Mouse (Mus musculus): Measurements from ENCODE around the gene Pif1. TPM values are rescaled to one million over a fixed set of nuclear protein-coding genes. Genes with fewer than 3 reads are reported as not detected.
A peak's percentile ranks its signal among the peaks of the same experiment; 100 is the strongest.

The Pif1 gene
- polyA plus RNA-seq, 1 experiment from 2014 or later = 17.4 TPM

DNA sequence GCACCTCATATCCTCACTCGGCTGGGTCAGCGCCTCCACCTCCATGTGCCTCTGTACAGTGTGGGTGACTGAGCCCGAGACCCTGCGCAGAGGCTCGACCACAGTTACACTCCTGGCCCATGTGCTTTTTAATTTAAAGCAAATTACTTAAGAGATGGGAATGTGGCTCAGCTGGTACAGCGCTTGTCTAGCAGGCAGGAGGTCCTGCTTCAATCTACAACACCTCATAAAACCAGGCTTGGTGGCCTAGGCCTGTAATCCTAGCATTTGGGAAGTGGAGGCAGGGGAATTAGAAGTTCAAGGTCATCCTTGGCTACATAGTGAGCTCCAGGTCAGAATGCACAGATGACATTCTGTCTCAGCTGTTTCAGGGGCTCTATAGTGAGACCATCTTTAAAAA, 28.2 kb upstream of the Pif1 start:
- DNase-seq (ENCODE audit: low spot score) = no peak

DNA sequence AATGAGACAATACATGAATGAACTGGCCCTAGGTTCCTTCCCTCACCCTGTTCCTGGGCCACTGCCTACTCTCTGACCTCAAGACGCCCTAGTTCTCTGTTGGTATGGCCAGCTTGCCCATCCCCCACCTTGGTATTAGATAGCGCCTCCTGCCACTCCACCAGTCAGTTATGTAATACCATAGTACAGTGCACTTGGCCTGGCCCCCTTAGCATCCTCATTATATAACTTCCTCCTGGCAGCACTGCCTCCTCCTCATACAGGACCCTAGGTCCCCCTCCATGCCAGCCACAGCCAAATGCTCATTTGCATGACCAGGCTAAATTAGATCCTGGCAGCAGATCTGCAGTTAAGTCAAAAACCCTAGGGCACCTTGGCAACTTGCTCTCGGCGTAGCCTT, 25.9 kb upstream of the Pif1 start:
- no peak for DNase-seq (ENCODE audit: low spot score)

DNA sequence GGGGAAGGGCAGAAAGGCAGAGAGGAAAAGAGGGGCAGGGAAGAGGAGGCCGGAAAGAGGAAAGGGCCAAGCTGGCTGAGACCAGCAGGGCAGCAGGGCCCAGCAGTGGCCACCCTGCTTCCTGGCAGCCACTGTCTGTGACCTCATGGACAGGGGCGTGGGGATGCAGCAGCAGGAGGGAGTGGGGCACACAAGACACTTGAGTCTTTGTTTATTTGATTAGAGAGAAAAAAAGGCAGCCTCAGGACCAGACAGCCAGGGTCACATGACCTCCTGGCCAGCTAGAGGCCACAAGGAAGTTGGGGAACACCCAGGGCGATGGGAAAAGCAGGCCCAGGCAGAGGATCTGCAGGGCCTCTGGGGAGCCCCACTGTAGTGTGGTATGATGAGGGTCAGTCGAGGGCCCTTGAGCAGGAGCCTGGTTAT, 24.9 kb upstream of the Pif1 start:
- no peak for DNase-seq (ENCODE audit: low spot score)

DNA sequence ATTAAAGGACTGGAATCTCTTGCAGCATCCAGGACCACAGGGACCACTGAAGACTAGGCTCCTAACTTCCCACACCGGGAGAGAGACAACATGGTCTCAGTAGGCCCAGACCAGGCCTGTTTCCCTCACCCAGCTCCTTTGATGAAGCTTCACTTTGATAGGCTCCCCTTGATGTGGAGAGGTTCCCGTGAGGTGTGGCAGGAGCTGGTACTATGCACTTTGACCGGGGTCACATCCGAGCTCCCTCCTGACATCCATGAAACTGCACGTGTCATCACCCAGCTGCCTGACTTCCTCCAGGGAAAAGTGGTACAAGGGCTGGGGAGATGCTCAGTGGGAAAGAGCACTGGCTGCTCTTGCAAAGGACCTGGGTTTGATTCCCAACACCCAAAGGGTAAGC, 23.9 kb upstream of the Pif1 start:
- no peak for DNase-seq (ENCODE audit: low spot score)

DNA sequence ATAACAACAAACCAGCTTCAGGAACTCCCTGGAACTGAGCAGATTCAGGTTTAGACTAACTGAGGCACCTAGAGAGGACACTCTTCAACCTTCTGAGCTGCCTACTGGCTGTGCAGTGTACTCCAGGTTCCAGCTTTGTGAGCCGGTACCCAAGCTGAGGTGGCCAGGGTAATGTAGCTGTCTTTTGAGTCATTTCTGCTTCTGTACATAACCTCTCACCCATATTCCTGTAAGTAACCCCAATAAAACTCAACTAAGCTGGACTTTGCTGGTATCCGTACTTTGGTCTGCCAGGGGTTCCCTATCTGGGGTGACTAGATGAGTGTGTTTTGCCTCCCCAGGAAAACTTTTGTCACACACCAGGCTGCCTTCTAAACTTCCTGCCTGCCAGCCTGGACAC, 22.3 kb upstream of the Pif1 start:
- no peak for DNase-seq (ENCODE audit: low spot score)

DNA sequence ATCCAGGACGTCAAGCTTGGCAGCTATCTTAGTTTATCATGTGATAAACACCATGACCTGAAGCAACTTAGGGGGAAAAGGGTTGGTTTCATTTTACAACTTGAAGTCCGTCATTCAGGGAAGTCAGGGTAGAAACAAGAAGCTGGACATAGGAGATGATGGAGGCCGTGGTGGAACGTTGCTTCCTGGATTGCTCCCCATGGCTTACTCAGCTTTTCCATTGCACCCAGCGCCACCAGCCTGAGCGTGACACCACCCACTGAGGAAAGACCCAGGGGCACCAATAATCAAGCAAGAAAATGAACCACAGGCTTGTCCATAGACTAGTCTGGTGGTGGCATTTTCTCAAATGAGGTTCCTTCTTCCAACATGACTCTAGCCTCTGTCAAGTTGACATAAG, 18.2 kb upstream of the Pif1 start:
- no peak for DNase-seq (ENCODE audit: low spot score)

DNA sequence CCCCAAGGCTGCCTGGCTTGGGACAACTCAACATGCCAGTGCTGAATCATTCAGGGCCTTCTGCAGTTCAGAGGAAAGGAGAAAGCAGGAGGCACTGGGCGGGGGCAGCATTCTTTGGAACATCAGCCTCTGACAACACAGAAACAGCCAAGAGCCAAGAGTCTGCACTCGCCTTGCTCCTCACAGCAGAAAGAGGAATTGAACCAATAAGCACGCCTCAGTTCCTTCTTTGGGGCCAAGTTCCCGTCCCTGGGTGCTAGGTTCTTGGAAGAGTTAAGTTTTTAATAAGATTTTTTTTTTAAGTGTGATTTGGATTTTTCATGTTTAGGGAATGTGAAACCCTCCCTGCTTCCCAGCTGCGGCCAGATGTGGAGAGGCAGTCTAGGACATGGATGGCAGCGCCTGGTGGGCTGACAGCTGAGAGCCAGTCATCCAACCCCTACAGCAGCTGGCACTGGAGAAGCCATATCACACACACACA, 17.4 kb upstream of the Pif1 start:
- DNase-seq (ENCODE audit: low spot score) = no peak

DNA sequence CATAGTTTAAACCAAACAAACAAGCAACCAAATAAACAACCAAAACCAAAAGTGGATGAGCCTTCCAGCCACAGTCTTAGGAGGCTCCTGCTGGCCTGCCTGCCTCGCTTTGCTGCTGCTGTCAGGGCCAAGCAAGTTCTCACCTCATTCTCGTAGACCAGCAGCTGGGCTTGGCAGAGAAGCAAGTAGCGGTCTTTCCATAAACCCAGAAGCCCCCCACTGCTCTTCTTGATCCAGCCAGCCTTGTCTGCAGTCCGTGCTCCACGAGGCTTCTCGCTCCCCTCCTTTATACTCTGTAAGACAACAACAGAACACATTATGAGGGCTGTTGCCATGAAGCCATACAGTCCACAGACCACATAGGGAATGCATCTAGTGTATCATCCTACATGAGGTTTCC, 14.1 kb upstream of the Pif1 start:
- DNase-seq (ENCODE audit: low spot score) = no peak

DNA sequence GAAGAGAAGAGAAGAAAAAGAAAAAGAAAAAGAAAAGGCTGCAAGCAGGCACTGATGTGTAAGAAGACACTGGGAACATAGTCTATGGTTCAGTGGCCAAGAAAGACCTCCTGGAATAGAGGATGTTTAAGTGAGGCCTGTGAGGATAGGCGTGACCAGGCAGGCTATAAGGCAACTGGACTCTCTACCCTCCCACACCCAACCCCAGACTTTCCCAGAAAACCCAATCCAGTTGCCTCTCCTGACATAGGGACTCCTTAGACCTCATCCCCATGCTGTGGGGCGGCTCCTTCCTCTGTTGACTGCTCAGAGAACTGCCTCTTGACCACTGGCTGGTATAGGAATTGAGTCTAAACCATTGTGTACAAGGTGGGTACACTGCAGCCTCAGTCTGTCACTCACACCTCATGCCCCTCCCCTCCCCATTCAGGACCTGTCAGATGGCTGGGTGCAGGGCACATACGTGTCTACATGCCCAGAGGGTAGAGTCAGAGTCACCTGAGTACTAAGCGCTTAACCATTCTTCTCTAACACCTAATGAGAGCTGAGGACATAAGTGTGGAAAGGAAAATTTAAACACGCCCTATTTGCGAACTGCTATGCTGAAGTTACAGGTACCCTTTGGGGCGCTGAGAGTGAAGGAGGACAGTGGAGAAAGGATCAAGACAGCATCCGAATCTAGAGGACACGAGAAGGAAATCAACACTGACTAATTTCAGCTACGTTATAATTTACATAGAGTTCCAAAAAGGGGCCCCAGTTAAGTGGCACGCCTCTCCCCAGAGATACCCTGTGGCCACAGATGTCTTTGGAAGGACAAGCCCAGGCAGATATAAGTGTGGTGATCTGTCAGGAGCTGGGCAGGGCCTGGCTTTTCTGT, 12.2 kb upstream of the Pif1 start:
- no peak for DNase-seq (ENCODE audit: low spot score)

DNA sequence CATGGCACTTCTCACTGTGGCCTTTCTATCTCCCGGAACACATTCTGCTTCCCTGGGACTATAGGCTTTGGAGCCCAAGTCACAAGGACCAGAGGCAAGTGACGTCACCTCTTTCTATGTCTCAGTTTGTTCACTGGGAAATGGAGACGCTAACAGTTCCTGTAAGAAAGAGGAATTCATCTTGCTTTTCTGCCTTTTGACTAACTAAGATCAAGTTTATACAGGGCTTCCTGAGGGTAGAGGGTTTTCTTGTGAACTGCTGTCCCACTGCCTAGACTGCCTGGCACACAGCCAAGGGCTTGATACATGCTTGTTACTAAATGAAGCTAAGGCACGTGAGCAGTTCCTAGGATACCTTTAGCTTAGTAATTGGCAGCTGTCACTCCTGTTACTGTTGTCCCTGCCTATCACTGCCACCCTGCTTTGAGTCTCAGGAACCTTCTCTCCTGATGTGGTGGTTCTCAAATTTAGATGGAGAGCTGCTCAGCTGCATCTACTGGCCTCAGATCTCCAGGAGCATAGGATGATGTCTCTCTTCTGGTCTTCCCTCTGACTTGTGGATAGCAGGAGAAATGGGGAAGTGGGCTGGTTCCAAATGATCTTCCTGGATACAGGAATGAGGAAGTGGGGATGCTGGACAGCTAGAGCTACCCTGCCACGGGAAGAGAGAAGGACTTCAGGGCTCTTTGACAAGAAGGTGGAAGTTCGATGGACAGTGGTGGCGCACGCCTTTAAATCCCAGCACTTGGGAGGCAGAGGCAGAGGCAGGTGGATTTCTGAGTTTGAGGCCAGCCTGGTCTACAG, 11.4 kb upstream of the Pif1 start:
- DNase-seq (ENCODE audit: low spot score) = peak; percentile 4

DNA sequence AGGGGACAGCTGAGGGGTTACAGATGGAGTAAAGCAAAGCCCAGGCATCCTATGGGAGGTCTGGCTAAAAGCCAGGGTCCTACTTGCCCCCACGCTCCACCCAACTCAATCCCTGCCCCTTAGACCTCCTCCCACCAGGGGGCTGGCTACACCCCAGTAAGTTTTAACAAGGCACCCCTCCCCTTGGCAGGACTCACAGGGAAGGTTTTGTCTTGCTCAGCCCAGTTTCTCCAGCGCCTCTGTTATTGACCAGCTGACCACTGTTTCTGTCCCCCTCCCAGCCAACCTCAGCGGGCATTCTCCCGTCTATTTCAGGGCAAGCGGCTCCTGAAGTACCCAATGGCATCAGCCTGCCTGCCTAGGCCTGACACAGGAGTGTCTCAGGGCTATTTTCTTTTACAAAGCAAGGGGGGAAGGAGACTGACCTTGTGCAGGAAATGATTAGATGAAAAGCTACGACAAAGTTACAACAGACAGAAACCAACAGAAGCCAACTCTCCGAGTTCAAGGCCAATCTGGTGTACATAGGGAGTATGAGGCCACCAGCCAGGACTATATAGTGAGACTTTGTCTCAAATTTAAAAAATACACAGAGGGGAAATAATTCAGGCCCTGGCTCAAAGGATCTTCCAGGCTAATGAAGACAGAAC, 10.0 kb upstream of the Pif1 start:
- no peak for DNase-seq (ENCODE audit: low spot score)

DNA sequence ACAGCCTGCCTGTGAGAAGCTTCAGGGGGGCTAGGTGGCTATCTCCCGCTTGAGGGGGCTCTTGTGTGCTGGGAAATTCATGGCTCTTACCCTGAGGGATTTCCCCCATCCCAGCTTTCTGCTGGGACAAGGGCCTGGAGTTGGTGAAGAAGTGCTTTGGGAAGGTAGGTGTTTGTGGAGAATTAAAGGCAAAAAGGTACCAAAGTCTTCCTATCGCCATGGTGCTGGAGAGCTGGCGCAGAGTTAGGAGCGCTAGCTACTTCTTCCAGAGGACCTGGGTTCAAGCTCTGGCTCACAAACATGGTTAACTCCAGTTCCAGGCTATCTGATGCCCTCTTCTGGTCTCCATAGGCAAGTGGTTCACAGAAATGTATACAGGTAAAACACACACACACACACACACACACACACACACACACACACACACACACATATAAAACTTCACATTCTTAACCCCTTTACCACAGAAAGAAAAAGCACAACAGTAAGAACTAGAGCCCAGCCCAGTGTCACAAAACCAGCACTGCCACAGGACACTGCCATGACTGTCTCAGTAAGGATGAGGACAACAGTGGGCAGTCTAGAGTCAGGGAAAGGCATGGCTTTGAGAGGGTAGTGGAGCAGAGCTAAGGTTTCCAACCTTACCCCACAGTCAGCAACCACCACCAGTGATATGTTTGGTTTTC, 9.3 kb upstream of the Pif1 start:
- DNase-seq (ENCODE audit: low spot score) = no peak

DNA sequence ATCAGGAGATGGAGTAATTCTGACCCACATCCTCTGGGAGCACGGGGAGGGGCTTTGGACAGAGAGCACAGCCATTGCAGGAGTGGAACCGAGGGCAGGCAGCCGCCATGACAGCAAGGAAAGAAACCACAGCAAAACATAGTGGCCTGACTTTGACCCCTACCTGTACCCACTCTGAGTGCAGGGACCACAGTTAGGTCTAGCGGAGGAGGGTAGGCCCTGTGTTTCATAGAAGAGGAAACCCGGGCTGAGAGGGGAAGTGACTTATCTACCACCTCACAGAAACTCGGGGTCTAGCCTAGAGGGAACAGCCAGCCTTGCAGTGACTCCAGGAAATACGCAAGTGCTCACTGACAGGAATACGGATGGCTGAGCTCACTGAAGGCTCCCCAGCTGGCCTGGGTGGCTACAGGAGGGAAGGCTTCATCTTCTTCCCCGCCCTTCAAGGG, 8.1 kb upstream of the Pif1 start:
- DNase-seq (ENCODE audit: low spot score) = peak; percentile 64

DNA sequence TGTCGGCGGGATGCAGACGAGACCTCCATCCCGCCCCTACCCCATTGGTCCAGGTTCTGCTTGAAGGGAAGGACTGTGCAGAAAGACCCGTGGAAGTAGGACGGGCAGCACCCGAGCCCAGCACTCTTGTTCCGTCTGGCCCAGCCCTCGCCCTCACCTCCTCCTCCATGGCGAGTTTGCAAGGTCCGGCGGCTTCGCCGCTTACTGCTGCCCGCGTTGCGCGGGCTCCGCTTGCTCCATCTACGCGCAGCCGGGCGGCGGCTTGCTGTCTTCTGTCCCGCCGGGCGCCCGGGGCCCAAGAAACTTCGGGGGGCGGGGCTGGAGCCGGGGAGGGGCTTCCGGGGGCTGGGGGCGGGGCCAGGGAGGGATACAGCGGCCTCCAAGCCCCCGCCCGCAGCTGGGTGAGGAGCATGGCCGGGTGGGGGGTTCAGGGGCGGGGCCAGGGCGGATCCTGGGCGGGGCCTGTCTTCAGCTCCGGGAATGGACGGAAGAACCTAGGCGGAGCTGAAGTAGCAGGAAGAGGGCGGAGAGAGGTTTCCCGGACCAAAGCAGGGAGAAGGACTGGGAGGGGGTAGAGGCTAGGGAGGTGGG, 7.1 kb upstream of the Pif1 start, which contains the start of gene Plekho2:
Gene Plekho2 (minus strand): TSS at position 260 of the 591 bp plus-strand sequence.
- peak; percentile 96 for DNase-seq (ENCODE audit: low spot score)

DNA sequence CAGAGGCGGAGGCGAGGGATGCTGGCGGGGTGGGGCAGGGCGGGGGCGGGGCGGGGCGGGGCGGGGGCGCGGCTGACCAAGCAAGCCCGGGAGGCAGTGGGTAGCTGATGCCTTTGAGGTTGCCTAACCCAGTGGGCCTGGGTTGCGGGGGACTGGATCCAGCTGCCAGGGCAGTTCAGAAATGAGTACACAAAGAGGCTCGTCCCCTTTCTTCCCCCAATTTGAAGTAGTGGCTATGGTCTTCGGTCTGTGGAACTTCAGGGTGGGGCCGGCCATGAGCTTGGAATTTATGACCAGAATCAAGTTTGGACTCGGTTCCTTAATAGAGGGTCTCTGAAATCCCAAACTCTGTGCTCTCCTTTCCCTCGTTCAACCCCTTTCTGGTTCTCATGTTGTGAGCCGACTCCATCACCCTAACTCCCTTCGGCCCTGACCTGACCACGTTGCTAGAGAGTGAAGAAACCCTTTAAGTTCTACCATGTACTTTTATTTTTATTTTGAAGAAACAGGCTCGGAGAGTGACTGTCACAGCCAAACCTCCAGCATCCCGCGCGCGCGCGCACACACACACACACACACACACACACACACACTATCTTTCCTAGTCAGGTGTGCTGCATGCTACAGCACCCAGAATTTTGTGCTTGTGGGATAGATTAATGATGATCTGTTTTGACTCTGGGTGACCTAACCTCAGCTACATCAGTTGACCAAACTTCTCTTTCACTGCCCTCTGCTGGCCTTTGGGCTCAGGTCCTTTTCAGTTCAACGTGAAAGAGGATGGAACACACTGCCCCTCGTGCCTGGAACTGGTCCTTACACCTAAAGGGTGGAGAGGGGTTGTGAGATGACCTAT, 6.3 kb upstream of the Pif1 start:
- DNase-seq (ENCODE audit: low spot score) = peak; percentile 80

DNA sequence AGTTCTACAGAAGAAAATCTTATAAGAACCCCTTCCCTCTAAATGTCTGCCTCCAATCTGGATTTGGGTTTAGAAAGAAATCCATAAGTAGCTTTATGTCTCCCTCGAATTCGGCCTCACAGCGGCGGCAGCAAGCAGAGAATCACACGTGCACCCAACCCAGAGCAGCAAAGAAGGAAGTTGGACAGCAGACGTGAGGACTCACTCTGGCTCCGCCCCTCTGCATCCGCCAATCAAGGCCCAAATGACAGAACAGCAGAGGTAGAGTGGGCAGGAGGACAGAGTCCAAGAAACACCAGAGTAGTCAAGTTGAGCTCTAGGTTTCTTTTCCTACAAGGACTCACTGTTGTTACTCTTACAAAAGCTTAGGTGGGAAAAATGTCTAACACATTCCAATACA, 3.9 kb upstream of the Pif1 start:
- peak; percentile 44 for DNase-seq (ENCODE audit: low spot score)

DNA sequence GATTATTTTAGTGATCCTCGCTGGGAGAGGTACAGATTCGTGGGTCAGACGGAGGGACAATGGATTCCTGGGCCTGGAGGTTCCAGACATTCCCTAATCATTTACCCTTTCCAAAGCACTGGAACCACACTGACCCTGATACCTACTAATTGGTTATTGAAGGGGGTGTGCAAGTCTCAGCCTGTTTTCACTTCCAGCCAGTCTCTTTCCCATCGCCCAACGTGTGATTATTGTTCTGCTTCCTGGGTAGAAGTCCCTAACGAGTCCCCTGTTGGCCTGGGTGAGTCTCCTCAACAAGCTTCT, 261 bp downstream of the Pif1 start:
- no peak for DNase-seq (ENCODE audit: low spot score)

DNA sequence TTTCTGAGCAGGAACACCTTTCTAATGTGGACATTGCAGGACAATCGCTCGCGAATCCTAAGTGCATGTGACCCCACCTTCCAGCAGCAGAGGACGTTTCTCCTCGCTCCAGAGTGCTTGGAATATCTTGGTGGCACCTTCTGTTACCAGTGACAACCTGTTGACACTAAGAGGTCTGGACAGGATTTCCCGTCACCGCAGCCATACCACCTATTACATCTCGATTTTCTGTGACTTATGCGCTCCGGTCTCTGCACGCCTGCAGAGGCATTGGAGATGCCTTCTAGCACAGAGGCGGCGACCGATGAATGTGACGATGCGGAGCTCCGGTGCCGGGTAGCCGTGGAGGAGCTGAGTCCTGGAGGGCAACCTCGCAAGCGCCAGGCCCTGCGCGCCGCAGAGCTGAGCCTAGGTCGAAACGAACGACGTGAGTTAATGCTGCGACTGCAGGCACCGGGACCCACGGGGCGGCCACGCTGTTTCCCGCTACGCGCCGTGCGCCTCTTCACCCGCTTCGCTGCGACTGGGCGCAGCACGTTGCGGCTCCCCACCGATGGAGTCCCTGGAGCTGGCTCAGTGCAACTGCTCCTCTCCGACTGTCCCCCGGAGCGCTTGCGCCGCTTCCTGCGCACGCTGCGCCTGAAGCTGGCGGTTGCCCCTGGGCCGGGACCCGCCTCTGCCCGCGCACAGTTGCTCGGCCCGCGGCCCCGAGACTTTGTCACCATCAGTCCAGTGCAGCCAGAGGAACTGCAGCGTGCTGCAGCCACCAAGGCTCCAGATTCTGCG, 806 bp downstream of the Pif1 start:
- peak; percentile 27 for DNase-seq (ENCODE audit: low spot score)

DNA sequence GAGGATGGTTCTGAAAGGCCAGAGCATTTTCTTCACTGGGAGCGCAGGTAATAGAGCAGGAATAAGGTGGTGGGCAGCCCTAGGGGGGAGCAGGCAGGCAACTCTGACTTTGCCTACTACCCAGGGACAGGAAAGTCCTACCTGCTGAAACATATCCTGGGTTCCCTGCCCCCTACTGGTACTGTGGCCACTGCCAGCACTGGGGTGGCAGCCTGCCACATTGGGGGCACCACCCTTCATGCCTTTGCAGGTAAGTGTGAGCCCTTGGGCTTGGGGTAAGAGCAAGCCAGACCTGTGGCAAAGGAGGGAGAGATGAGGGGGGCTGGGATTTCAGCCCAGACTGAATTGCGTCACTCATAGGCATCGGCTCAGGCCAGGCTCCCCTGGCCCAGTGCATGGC, 2.1 kb downstream of the Pif1 start:
- no peak for DNase-seq (ENCODE audit: low spot score)

Data from thymus, postnatal 0 days (tissue).